Mouse (Mus musculus) limb, embryonic 11.5 days (tissue): ENCODE results near the gene Btbd35f21. TPM values are rescaled to one million over a fixed set of nuclear protein-coding genes. Genes with fewer than 3 reads are reported as not detected.
"Not testable (repeated sequence)": the region's sequence is repeated elsewhere in the genome, so short reads cannot be mapped to it uniquely, and the experiment has no call there.

ENCODE experiments used
- ATAC-seq: fragments of 200-750 bp; cut with Nextera tagmentation; 2 replicates; pipeline ENCODE4 v1.8.0; 2017; ENCODE audit warnings: low read depth; ENCODE audit not compliant: insufficient number of reproducible peaks, low FRiP score, low TSS enrichment
- DNase-seq: peaks from one replicate; pipeline ENCODE4 v3.0.0-alpha.2; 2015; ENCODE audit warnings: low spot score
- H3K27ac ChIP-seq: fragments of 300-500 bp; sonication (generic); replicated peaks from 2 replicates; pipeline ENCODE4 v1.5.1; 2014; ENCODE audit warnings: low read depth, mild to moderate bottlenecking, low read length
- H3K27me3 ChIP-seq: fragments of 300-500 bp; sonication (generic); 2 replicates; pipeline ENCODE4 v1.6.1; 2014; ENCODE audit warnings: mild to moderate bottlenecking, low read length, mixed read lengths; ENCODE audit not compliant: control insufficient read depth, insufficient read depth
- H3K36me3 ChIP-seq: fragments of 300-500 bp; sonication (generic); 2 replicates; pipeline ENCODE4 v1.6.1; 2014; ENCODE audit warnings: mild to moderate bottlenecking, low read length, moderate library complexity, mixed read lengths; ENCODE audit not compliant: control insufficient read depth, insufficient read depth
- H3K4me1 ChIP-seq: fragments of 300-500 bp; sonication (generic); 2 replicates; pipeline ENCODE4 v1.6.1; 2014; ENCODE audit warnings: low read length, mixed read lengths; ENCODE audit not compliant: control insufficient read depth, insufficient read depth
- H3K4me2 ChIP-seq: fragments of 300-500 bp; sonication (generic); 2 replicates; pipeline ENCODE4 v1.6.1; 2014; ENCODE audit warnings: low read depth, mild to moderate bottlenecking, moderate library complexity; ENCODE audit not compliant: severe bottlenecking
- H3K4me3 ChIP-seq: fragments of 300-500 bp; sonication (generic); 2 replicates; pipeline ENCODE4 v1.5.1; 2014; ENCODE audit warnings: low read depth, low read length
- H3K9ac ChIP-seq: fragments of 300-500 bp; sonication (generic); 2 replicates; pipeline ENCODE4 v1.6.1; 2014; ENCODE audit warnings: mild to moderate bottlenecking, low read length
- H3K9me3 ChIP-seq: fragments of 300-500 bp; sonication (generic); 2 replicates; pipeline ENCODE4 v1.6.1; 2016; ENCODE audit warnings: low read length; ENCODE audit not compliant: control insufficient read depth
- WGBS: fragments of 180-500 bp; shearing (Covaris S2); extraction: QIAGEN DNeasy Blood & Tissue Kit; methylation state at CpG from one replicate; pipeline ENCODE4 v1.1.7; 2014; 5-methylcytosine and 5-hydroxymethylcytosine counted together
- polyA plus RNA-seq: library from polyadenylated mRNA; unstranded; fragments of >200 nt; fragmentation: Nextera tagmentation; extraction: Ambion mirVana; gene quantifications from 2 replicates; pipeline ENCODE4 v1.2.1, GENCODE M21; 2014

Btbd35f21 gene
- not detected in 2 replicates for polyA plus RNA-seq

GRCm38 (mm10) chrX:32725809-32726208, at the start of gene Btbd35f21:
TSS of gene Btbd35f21 (plus strand) at chrX:32726109.
- not testable (repeated sequence) for H3K27ac ChIP-seq, H3K4me3 ChIP-seq, ATAC-seq, H3K27me3 ChIP-seq, H3K9me3 ChIP-seq, DNase-seq, H3K4me2 ChIP-seq, H3K4me1 ChIP-seq, H3K9ac ChIP-seq, H3K36me3 ChIP-seq
- no CpG with 5 or more reads among the region's 2 CpGs for WGBS

Other genes with a start within 250 kb of the Btbd35f21 start
- gene Btbd35f1, start 166.1 kb upstream of the Btbd35f21 start, polyA plus RNA-seq, result not detected in 2 replicates
- gene Gm5926, start 75.4 kb upstream of the Btbd35f21 start, polyA plus RNA-seq, result not detected in 2 replicates
- gene Btbd35f30, start 168.5 kb downstream of the Btbd35f21 start, polyA plus RNA-seq, result not detected in 2 replicates
- not detected in 2 replicates for gene Gm21789, start 215.7 kb downstream of the Btbd35f21 start, polyA plus RNA-seq
- gene Btbd35f5, start 247.8 kb downstream of the Btbd35f21 start, polyA plus RNA-seq, result not detected in 2 replicates